Mouse (Mus musculus) lung, postnatal 14 days (tissue): Measurements from ENCODE around the gene Mdm4.
"Not testable (repeated sequence)": the region's sequence is repeated elsewhere in the genome, so short reads cannot be mapped to it uniquely, and the experiment has no call there.

ENCODE experiments used
- DNase-seq: peaks from one replicate; pipeline ENCODE4 v3.0.0; 2021

Mdm4 gene

GRCm38 (mm10) chr1:133019312-133019711 lies 11.0 kb downstream of the Mdm4 start:
- no peak for DNase-seq

GRCm38 (mm10) chr1:133018580-133018979 lies 11.8 kb downstream of the Mdm4 start:
- DNase-seq = no peak

DNA sequence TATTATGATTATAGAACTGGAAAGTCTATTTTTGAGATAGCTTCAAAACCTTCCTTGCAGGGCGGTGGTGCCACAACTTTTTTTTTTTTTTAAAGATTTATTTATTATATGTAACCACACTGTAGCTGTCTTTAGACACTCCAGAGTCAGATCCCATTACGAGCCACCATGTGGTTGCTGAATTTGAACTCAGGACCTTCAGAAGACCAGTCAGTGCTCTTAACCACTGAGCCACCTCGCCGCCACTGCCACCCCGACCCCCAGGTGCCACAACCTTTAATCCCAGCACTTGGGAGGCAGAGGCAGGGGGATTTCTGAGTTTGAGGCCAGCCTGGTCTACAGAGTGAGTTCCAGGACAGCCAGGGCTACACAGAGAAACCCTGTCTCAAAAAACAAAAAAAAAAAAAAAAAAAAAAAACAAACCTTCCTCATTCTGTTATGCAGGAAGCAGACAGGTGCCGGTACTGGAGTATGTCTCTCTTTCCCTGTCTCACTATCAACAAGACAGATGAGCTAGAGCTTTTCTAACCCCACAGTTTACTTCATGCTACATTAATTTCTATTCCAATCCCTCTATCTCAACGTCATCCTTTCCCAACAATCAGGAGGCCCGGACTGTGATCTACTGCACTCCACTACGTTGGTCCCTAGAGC lies 13.5 kb downstream of the Mdm4 start:
- DNase-seq = no peak

GRCm38 (mm10) chr1:133014196-133014595 lies 16.2 kb downstream of the Mdm4 start:
- no peak for DNase-seq

GRCm38 (mm10) chr1:133013331-133013730 lies 17.0 kb downstream of the Mdm4 start:
- DNase-seq = no peak

DNA sequence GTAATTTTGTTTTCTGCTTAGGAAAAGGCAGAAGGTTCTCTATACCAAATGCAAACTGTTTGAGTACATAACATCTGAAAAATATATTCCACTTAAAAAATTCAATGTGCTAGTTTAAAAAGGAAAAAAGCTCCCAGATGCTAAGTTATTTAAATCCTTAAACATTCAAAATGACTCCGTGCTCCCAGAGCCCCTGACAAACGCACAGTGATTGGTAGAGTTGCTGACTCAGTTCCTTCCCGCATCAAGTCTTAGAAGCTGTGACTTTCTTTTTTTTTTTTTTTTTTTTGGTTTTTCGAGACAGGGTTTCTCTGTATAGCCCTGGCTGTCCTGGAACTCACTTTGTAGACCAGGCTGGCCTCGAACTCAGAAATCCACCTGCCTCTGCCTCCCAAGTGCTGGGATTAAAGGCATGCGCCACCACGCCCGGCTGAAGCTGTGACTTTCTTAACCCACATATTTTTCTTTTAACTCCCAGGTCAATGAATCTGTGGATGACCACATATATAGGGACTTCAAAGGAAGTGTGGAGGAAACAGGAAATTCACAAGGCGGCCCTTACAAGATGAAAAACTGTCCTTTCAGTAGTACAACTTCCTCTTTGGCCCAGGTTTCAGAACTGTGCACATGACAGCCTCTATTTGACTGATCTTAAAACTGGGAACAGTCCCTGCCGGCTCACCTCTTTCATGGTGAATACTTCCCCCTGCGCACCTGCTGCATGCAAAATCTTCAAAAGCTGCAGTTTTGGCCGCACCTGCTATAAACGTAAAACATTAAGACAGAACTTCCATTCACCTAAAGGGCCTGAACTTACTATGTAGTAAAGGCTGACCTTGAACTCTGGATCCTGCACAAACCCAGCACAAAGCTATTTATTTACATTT lies 18.2 kb downstream of the Mdm4 start:
- DNase-seq = no peak

- no peak for DNase-seq
These were observed 23.8 kb downstream of the Mdm4 start for GRCm38 (mm10) chr1:133006571-133006970.

DNA sequence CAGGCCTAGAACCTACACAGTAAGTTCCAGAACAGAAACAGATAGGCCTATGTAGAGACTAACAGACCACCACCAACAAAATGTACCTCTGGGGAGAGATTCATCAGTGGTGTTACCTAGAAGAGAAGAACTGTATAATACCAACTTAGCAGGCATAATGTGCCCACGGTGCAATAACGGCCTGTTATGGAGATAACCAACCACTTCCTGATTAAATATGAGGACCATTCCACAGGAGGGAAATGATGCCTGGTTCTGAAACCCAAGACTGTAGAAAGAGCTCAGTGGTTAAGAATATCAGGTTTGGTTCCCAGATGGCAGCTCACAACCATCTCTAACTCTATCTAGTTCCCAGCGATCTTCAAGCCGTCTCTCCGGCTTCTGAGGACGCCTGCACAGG lies 30.0 kb downstream of the Mdm4 start:
- no peak for DNase-seq

DNA sequence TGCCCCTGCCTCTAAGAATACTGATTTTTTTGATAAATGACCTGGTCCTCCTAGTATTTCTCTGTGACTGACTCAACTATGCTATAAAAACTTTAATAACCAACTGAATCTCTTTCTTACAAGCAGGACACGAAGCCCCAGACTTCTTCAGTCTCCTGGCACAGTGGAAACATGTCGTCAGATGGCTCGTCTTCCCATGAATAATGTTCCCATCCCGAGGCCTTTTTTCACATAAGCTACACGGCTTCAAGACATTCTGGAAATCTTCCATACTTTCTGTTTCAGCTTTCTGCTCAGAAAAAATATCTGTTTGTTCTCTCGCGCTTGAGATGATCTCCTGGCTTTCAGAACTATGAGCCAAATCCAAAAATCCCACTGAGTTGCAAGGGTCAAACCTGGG lies 38.8 kb downstream of the Mdm4 start:
- no peak for DNase-seq

- no peak for DNase-seq
These were observed 39.6 kb downstream of the Mdm4 start for GRCm38 (mm10) chr1:132990733-132991132.

GRCm38 (mm10) chr1:132988556-132989459 lies 41.6 kb downstream of the Mdm4 start:
- not testable (repeated sequence) for DNase-seq

- DNase-seq = peak; percentile 50
These were observed 47.6 kb downstream of the Mdm4 start for GRCm38 (mm10) chr1:132982728-132983127.

DNA sequence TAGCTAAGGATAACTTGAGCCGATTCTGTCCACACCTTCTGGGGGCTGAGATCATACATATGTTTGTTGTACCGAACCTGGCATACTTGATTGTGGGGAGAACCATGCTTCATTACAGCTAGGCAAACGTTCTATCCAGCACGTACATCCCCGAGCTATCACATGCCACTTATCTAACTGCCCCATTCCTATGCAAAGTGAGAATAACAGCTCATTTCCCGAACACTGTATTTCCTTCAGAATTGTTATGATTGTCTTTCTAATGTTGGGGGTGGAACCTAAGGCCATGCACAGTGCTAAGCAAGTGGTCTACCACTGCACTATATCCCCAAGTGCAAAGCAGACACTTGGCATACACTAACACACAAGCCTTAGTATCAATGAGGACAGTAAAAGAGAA lies 49.1 kb downstream of the Mdm4 start:
- no peak for DNase-seq

- no peak for DNase-seq
These were observed 53.0 kb downstream of the Mdm4 start for GRCm38 (mm10) chr1:132977402-132977801.

DNA sequence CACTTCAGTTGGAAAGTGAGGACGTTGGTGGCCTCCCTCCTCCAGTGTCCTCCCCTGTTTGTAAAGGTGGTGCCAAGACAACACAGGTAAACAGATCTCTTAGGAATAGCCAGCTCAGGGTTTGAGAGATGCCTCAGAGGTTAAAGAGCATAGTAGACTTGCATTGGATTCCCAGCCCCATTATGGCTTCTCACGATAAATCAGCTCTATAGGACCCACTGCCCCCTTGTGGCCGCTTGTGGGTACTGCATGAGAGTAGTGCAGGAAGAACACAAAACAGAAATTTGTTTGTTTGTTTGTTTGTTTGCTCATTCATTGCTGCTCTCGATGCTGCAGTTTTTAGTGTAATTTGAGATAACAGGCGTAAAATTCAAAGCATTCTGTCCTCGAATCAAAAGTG lies 61.7 kb downstream of the Mdm4 start:
- DNase-seq = peak; percentile 65

- DNase-seq = no peak
These were observed 65.7 kb downstream of the Mdm4 start for GRCm38 (mm10) chr1:132964691-132965090.

DNA sequence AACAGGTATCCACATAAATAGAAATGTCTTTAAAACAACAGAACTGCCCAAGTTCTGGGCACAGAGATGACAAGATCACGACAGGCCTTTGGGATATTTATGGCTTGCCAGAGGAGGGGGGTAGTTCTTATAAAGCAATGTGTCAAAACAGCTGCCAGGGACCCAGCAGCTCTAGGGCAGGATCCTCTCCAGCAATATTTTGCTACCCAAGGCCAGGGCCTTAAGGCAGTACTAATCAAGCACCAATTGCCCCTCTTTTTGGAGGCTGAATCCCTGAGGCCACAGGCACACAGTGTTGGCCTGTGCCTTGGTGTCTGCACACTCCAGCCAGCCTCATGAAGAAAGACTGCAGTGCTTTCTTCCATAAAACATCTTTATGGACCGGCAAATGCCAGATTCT lies 66.3 kb downstream of the Mdm4 start:
- DNase-seq = no peak

- DNase-seq = no peak
These were observed 68.6 kb downstream of the Mdm4 start for GRCm38 (mm10) chr1:132961751-132962150.

- DNase-seq = no peak
These were observed 73.6 kb downstream of the Mdm4 start for GRCm38 (mm10) chr1:132956809-132957208.

- DNase-seq = no peak
These were observed 82.5 kb downstream of the Mdm4 start for GRCm38 (mm10) chr1:132947811-132948210.

DNA sequence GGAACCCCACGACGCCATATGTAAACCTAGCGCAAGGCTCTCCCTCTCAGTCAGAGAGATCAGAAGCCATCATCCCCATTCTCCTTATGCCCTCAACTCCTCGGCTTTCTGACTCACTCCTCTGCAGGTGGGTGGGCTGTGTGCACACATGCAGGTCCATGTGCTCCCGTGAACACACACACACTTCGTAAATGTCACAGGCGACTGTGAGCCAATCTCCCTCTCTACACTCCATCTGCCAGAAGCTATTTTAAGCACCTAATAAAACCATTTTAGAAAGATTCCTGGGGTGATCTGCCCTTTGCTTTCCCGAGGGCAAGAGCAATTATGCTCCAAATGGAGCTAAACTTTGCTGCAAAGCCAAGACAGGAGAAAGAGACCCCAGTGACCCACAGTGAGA lies 84.5 kb downstream of the Mdm4 start:
- no peak for DNase-seq

- no peak for DNase-seq
These were observed 91.4 kb downstream of the Mdm4 start for GRCm38 (mm10) chr1:132938975-132939374.

- DNase-seq = no peak
These were observed 92.9 kb downstream of the Mdm4 start for GRCm38 (mm10) chr1:132937296-132938030.
